Mouse (Mus musculus) embryonic fibroblast, embryonic 13.5 days (primary cell): Measurements from ENCODE around the gene Siva1. TPM values are rescaled to one million over a fixed set of nuclear protein-coding genes. Genes with fewer than 3 reads are reported as not detected.

Source experiments
- H3K27ac ChIP-seq: 2 replicates; pipeline ENCODE4 v1.5.1; 2012; ENCODE audit warnings: low read length, control low read depth, inconsistent platforms; ENCODE audit not compliant: insufficient read depth
- H3K4me1 ChIP-seq: 2 replicates; pipeline ENCODE4 v1.6.1; 2011; ENCODE audit warnings: low read length; ENCODE audit not compliant: control insufficient read depth, insufficient read depth
- H3K4me3 ChIP-seq: 2 replicates; pipeline ENCODE4 v1.5.1; 2011; ENCODE audit warnings: mild to moderate bottlenecking, control low read depth, low read length; ENCODE audit not compliant: insufficient read depth
- CTCF ChIP-seq: IDR thresholded peaks from 2 replicates; pipeline ENCODE4 v1.5.1; 2011; ENCODE audit warnings: mild to moderate bottlenecking, control low read depth, low read length, moderate library complexity, borderline replicate concordance; ENCODE audit not compliant: insufficient read depth
- POLR2A ChIP-seq: IDR thresholded peaks from 2 replicates; pipeline ENCODE4 v1.6.1; 2011; ENCODE audit warnings: low read depth, mild to moderate bottlenecking, control low read depth, low read length, moderate library complexity
- polyA plus RNA-seq: library from polyadenylated mRNA; stranded (reverse); fragments of >200 nt; gene quantifications from 2 replicates; pipeline ENCODE4 v1.2.4, GENCODE M21; 2011; ENCODE audit warnings: low read depth; ENCODE audit not compliant: missing spikeins, insufficient read length

Gene Siva1
- polyA plus RNA-seq, result 89.1 and 93.5 TPM in 2 replicates

- Histone ChIP-seq H3K27ac (peak within 1 kb of the TSS; percentile 72), H3K4me3 (peak within 1 kb of the TSS; percentile 64), H3K4me1 (peaks cover 16% of the 10 kb centered on the region)
- TF ChIP-seq POLR2A (0 out of 2 replicates have a peak, but pooled peaks have one; percentile 36), CTCF (no peak)
These were observed at the start of gene Siva1 for GRCm38 (mm10) chr12:112644180-112644854. Siva1 (plus strand) TSS chr12:112644679.

- H3K4me1 ChIP-seq, result peaks cover 43% of the 10 kb centered on the region
- no peak overlapping the region for H3K4me3 ChIP-seq
- TF ChIP-seq CTCF (no peak), POLR2A (no peak)
- peak overlapping the region; percentile 88 for H3K27ac ChIP-seq
These were observed 49.5 kb upstream of the Siva1 start for GRCm38 (mm10) chr12:112594989-112595388.

DNA sequence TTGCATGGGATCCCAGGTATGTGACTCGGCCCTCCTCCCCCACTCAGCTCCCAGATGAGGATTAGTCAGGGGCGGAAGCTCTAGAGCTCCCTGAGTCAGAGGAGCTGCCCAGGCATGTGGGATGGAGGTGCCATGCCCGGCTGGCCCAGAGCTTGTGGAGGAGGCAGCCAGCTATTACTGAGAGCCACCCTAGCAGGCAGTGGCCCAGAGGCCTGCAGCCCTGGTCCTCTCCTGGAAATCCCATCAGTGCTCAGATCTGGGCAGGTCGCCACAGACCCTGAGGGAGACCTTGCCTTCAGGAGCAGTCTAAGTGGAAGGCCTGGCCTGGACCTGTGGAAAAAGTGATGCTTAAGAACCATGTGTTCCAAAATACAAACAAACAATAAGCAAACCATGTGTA, 48.9 kb upstream of the Siva1 start:
- Histone ChIP-seq H3K4me3 (no peak overlapping the region), H3K27ac (peak overlapping the region; percentile 88), H3K4me1 (peaks cover 40% of the 10 kb centered on the region)
- TF ChIP-seq CTCF (no peak), POLR2A (no peak)

GRCm38 (mm10) chr12:112596454-112596853, 48.0 kb upstream of the Siva1 start:
- TF ChIP-seq POLR2A (0 out of 2 replicates have a peak, but pooled peaks have one; percentile 9), CTCF (no peak)
- Histone ChIP-seq H3K4me1 (peaks cover 32% of the 10 kb centered on the region), H3K4me3 (no peak overlapping the region), H3K27ac (peak overlapping the region; percentile 88)

GRCm38 (mm10) chr12:112596891-112597500, 47.5 kb upstream of the Siva1 start:
- TF ChIP-seq CTCF (no peak), POLR2A (0 out of 2 replicates have a peak, but pooled peaks have one; percentile 1)
- peaks cover 32% of the 10 kb centered on the region for H3K4me1 ChIP-seq
- H3K4me3 ChIP-seq, result no peak overlapping the region
- peak overlapping the region; percentile 88 for H3K27ac ChIP-seq

GRCm38 (mm10) chr12:112597618-112598017, 46.9 kb upstream of the Siva1 start:
- H3K4me3 ChIP-seq, result no peak overlapping the region
- TF ChIP-seq CTCF (no peak), POLR2A (no peak)
- H3K27ac ChIP-seq, result peak overlapping the region; percentile 88; the same call in 1 of the 2 replicates
- peaks cover 32% of the 10 kb centered on the region for H3K4me1 ChIP-seq

DNA sequence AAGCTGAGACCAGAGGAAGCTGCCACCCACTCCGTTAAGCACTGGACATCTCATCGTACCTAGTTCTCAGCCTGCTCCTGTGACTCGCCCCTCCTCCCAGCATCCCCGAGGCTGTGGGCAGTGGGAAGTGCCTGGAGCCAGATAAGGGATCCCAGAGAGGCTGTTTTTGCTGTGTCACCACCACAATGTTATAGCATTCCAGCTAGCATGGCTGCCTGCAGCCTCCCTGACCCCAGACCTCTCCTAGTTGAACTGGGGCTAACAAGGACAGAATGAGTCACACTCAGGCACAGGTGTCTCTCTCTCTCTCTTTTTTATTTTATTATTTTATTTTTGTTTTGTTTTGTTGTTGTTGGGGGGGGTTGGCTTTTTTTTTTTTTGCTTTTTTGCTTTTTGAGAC, 45.3 kb upstream of the Siva1 start:
- Histone ChIP-seq H3K27ac (peak overlapping the region; percentile 44), H3K4me1 (peaks cover 30% of the 10 kb centered on the region), H3K4me3 (no peak overlapping the region)
- TF ChIP-seq CTCF, result no peak
- TF ChIP-seq POLR2A, result no peak

DNA sequence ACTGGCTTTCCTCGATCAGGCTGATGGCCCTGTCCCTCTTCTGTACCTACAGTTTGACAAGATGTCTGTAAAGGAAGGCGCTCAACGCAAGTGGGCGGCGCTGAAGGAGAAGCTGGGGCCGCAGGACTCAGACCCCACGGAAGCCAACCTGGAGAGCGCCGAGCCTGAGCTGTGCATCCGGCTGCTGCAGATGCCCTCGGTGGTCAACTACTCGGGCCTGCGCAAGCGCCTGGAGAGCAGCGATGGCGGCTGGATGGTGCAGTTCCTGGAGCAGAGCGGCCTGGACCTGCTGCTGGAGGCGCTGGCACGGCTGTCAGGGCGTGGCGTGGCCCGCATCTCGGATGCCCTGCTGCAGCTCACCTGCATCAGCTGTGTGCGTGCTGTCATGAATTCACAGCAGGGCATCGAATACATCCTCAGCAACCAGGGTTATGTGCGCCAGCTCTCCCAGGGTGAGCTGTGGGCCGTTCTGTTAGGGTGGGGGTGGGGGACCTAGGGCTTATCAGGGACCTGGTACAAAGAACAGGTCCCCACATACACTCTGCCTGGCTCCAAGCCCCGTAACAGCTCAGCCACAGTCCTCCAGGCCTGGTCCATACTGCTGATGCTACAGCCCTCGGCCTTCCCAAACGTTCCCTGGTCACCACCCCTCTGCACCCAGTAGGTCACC, 44.4 kb upstream of the Siva1 start:
- Histone ChIP-seq H3K4me1 (peaks cover 27% of the 10 kb centered on the region), H3K27ac (peak overlapping the region; percentile 10; the same call in 1 of the 2 replicates), H3K4me3 (no peak overlapping the region)
- TF ChIP-seq POLR2A (no peak), CTCF (no peak)

DNA sequence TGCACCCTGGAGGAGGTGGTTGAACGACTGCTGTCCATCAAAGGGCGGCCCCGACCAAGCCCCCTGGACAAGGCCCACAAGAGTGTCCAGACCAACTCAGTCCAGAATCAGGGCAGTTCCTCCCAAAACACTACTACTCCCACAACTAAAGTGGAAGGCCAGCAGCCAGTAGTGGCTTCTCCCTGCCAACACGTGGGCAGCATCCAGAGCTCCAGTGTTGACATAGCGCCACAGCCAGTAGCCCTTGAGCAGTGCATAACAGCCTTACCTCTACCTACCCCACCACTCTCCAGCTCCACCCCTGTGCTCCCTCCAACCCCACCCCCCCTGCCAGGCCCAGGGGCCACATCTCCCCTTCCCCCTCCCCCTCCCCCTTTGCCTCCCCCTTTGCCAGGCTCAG, 40.5 kb upstream of the Siva1 start:
- H3K27ac ChIP-seq, result no peak overlapping the region
- 0 out of 2 replicates have a peak, but pooled peaks cover 4% of the 10 kb centered on the region for H3K4me1 ChIP-seq
- TF ChIP-seq CTCF, result no peak
- no peak for TF ChIP-seq POLR2A
- H3K4me3 ChIP-seq, result no peak overlapping the region

DNA sequence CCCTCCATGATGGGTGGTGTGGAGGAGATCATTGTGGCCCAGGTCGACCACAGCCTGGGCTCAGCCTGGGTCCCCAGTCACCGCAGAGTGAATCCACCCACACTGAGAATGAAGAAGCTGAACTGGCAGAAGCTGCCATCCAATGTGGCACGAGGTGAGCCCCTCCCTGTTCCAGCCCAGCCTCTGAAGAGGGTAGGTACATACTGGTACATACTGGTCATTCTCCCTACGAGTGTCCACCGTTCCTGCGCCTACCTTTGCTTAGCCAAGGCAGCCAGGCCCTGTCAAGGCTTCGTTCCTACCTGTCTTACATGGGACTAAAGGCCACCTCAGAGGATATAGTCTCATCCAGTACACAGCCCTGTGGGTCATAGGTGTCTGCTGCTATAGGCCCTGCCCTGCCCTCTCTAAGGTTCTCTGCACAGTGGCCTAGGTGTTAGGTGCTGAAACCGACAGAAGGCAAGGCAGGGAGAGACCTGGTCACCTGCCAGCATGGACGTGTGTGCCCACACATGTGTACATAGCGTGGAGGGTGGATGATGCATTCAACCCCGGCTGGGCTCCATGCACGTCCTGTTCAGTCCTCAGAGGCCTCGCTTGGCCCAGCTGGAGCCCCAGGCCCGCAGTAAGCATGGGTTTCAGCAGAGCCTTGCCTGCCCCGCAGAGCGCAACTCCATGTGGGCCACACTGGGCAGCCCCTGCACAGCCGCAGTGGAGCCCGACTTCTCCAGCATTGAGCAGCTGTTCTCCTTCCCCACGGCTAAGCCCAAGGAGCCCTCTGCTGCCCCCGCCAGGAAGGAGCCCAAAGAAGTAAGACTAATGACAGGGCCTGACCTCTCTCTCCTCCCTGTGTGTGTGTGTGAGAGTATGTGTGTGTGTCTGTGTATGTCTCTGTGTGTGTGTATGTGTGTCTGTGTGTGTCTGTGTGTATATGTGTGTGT, 39.5 kb upstream of the Siva1 start:
- Histone ChIP-seq H3K4me3 (no peak overlapping the region), H3K4me1 (0 out of 2 replicates have a peak, but pooled peaks cover 2% of the 10 kb centered on the region), H3K27ac (peak overlapping the region; percentile 21; the same call in 1 of the 2 replicates)
- peak; percentile 33; the same call in 1 of the 2 replicates for TF ChIP-seq CTCF
- TF ChIP-seq POLR2A, result no peak
